Mouse (Mus musculus) heart, adult 9 months (tissue): ENCODE results near the gene Edaradd.

Source experiments
- DNase-seq, 2 experiments: peaks; one replicate each; pipeline ENCODE4 v3.0.0; 2022; ENCODE audit warnings: low spot score in 2 of 2

The Edaradd gene

DNA sequence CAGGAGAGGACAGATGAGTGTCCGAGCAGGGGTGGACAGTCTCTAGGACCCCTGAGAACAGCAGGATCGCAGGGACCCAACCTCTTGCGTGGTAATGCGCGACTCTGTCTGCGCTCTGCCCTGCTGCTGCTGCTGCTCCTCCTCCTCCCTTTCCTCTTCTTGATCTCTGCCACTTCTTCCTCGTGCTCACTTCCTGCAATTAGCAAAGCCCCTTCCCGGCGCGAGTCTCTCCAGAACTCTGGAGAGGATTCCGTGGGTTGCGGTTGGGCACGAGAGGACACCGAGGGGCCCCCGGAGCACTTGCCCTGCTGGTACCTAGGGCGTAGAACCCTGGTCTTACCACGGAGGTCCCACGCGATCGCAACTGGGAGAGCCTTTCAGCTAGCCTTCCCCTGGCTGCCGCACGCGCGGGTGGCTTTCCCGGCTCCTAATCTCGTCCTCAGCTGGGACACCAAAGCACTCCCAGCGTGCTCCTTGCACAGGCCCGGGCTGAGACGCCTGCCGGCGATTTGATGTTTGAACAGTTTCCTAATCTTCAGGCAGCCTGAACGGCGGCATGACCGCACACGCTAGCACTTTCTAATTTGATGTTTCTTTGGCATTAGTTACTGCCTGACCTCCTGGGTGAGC, at the start of gene Edaradd:
TSS of gene Edaradd (minus strand) at position 484 of the 630 bp plus-strand sequence.
- DNase-seq: peak; percentile 25 to 41

DNA sequence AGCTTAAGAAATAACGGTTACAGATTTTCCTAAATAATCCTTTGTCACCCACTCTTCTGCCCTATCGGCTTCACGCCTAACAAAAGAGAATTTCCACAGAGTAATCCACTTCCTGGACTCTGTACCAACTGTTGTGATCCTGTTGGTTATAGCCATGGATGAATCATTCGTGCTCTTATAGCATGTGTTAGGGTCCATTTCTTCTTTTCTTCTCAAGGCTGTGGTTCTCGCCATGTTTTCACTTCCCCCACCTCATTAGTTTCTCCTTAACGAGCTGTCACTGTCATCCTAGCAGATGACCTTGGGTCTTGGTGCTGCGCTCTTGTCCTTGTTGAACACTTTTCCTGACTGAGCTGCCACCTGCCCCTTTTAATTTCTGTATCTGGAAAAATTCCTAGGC, 49.5 kb upstream of the Edaradd start:
- no peak for DNase-seq

DNA sequence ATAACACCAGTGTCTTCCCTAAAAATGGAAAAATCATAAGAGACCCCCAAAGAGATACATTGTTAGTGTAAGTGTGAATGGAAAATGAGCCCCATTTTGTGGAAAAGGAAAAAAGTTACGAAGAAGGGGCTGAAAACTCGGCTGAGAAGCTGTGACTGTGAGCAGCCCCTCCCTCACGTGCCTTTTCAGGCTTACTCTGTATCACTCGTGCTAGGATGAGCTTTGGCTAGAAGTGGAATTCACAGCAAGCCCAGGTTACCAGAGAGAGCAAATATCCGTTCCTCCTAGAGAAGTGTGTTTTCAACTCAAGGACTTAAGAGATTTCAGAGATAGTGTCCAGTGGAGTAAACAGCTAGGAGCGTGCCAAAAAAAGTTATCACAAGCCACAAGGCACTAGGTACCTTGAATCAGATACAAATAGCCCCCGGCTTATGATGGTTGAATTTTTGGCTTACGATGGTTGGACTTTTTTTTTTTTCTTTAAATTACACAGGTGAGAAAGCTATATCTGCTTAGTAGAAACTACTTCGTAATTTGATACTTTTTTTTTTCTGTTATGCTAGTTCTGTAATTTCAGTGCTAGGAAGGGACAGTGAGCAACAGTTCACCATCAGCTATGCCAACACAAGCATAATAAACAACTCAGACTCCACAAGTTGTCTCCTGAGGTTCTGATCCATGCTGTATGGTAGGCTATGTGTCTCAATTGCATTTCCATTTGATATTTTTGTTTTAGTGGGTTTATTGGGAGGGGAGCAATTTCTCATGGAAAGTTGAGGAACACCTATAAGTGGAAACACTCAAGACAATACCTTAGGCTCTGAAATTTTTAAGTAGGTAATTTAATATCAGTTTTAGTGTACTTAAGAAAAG, 48.6 kb upstream of the Edaradd start:
- DNase-seq: no peak

DNA sequence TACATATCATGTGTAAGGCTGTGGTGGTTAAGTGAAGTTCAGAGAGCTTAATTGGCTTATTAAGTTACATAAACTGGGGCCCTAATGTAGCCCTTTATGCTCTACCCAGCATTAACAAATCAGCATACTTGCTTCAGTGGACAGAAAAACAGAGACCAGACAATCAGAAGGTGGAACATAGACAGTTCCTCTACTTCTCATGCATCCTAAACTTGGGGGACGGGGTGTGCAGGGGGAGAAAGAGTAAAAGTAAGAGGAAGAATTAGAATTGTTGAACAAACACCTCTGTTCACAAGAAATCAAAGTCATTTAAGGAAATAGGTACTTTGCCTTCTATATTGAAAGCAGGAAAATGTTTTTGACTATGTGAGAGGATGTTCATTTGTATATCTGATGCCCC, 47.7 kb upstream of the Edaradd start:
- DNase-seq: no peak

DNA sequence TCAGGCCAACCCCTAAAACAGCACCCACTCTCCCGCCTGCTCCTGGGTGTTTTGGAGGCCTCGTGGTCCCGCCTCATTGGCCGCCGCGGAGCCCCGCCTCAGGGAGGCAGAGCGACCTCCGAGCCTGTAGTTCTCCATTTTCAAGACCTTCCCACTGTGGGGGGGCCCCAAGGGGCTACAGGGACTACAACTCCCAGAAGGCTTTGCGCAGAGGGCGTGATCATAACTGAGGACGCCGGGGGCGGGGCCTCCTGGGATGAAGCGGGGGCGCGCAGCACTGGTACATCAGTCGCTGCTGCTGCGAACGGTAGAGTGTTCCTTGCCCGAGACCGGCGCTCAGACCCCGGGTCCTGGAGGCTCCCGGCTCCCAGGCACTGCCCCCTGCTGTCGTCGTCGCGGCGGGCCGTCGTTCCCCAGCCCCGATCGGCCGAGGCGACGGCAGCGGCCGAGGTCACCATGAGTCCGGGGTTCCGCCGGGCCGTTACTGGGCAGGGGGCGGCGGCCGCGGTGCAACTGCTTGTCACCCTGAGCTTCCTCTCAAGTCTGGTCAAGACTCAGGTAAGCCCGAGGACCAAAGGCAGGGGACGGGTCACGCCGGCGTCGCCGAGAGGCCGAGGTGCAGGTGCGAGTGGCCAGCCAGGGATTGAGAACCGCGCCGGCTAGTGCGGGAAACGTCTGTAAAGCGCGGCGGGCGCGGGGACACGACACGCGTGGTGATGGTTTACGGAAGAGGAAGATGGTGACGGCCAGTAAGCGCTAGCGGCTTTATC, 45.6 kb upstream of the Edaradd start, which contains the start of gene Ero1lb:
TSS of gene Ero1lb (plus strand) at position 254 of the 770 bp plus-strand sequence.
- peak; percentile 99 for DNase-seq

DNA sequence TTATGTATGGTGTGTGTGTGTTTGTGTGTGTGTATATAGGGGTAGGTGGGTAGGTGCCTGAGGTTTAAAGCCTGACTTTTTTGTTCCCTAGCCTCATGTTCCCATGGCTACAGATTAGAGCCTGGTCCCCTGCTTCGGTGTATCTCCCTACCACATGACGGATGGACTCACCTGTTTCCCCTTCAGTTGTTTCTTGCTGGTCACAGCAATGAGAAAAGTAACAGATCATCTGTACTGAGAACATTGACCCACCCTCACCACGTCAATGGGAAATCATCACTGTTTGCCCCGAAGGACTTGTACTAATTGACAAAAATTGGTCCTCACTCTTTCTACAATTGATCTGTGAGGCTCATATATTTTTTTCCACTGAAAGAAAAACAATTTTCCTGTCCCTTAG, 42.0 kb upstream of the Edaradd start:
- no peak for DNase-seq

DNA sequence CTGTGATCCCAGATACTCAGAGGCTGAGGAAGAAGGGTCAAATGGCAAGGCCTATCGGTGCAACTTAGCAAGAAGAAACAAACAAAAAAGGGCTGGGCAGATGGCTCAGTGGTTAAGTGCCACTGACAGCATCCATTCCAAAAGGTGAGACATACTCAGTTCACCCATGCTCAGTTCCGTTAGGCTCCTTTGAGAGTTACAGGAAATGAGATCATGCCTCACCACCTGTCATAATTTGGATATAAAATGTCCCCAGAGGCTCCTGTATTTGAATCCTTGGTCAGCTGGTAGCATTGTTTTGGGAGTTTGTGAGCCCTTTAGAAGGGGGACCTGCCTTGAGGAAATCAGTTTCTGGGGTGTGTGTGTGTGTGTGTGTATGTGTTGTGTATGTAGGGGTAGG, 41.5 kb upstream of the Edaradd start:
- DNase-seq: no peak

DNA sequence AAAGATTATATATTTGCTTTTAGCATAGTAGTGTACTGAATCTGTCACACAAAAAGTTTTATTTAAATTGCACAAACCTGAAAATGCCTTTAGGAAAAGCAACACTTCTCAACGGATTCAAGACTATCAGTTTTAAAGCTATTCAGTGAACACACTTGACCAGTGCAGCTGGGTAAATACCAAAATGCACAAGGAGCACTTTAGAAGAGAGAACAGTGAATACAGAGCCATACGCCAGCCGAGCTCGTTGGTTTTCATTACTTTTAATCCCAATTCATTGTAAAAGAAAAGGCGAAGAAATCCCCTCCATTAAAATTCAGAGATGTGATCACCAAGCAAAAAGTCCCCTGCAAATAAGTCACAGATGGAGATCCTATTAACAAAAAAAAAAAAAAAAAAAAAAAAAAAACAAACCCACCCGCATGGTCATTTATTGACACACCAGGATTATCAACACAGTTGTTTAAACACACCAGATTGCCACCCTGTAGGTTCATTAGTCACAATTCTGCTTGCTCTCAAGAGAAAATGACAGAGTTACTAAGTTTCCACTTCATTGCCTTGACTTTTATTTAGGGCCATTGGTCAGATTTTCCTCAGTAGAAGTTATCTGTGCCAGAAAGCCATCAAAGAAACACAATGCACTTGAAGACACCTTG, 39.4 kb upstream of the Edaradd start:
- no peak for DNase-seq

DNA sequence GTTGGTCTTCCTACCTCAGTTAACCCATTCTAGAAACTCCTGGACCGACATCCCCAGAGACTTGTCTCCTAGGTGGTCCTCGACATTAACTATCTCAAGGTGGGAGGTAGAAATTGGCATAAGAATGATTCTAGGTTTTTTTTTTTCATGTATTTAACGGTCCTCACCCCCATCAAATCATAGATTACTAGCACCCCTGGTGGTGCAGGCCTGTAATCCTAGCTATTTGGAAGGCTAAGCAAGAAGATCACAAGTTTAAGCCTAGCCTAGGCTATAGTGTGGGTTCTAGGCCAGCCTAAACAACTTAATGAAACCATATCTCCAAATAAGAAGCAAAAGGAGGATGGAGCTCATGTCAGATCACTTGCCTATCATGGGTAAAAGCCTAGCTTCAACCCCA, 38.8 kb upstream of the Edaradd start:
- DNase-seq: no peak

DNA sequence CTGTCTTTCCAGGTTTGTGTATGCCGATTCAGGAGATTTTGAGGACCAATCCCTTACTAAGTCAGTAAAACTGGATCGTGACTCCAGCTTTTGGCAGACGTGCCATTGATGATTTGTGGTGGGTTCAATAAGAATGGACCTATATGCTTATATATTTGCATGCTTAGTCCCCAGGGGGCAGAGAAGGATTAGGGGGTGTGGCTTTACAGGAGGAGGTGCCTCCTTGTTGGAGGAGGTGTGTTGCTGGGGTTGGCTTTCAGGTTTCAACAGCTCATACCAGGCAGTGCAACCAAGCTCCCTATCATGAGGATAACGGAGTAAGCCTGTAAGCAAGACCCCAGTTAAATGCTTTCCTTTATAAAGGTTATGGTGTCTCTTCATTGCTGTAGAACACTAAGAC, 34.0 kb upstream of the Edaradd start:
- no peak for DNase-seq

DNA sequence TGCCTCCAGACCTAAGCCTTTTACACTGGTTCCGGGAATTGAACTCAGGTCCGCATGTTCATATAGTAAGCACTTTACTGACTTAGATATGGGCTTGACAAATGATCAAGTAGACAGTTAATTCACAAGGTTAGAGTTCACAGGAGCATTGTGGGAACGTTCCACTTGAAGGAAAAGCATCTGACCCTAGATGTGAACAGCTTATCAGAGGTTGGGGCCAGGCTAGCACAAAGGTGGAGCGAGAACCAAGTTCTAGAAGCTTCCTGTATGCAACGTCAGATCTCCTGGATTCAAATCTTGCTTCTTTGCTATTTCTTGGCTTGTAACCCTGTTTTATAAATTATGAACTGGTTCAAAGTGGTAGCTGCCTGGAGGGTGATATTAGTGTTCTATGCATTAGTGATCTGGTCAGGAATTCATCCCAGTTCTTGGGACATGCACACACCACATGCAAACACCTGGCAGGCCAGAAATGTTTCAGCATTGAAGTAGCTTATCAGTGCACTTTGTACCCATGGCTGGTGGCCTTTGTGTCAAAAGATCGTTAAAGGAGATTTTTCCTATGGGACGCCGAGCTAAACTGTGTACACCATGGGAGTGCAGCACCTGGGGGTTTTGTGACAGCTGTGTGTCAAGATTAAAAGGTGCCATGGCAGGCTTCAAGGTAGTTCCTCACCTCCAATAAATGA, 23.8 kb upstream of the Edaradd start:
- DNase-seq: no peak

DNA sequence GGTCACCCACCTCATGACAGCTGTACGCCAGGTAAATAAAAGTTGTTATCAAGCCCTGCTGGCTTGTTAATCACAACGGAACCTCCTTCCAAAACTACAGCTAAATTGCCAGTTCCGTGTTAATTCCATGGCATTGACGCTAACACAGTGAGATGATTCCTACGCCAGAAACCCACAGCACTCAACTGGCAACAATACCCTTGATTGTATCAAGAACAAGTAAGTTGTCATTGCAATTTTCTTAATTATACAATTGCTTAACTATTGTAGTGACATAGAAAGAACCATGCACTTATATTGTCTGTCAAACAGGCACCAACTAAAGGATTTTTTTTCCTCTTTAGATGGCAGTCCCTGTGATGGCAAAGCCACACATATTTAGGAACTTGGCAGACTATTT, 23.0 kb upstream of the Edaradd start:
- DNase-seq: no peak

DNA sequence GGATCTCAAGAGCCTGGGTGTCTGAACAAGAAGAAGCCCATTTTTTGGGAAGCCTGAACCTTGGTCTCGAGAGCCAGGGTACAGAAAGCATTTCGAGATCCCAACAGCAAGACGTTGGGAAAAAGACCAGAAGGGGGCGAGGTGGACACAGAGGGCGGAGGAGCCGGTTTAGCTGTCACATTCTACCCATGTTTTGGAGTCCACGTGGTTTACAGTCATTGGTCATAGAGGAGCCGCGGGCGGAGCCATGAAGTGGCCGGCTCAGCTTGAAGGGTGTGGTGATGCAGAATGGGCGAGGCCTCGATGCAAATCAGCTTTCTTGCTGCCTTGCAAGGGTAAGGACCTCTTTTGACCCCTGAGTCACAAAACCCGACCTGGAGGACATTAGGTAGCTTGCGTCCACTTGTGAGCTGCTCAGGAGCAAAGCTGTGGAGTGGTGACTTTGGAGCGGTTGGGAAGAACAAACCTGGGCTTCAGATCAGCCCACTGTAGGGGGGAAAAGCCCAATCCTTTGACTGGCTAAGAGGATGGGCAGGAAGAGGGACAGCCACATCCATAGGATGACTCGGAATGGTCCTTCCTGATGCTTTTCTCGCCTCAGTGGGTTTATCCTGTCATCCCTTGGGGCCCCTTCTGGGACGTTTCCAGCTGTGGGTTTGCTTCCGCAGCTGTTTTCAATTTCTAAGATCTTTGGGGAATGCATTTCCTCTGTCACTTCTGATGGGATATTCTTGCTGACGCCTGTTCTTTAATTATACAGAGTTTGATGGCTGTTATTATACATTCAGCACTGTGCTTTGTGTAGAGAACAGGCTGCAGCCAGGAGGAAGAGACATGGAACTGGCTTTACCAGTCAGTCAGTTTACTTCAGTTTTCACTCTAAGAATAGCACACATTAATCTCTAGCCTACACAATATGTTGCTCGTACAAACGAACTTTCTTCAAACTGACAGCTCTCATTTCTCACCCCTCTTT, 22.1 kb upstream of the Edaradd start:
- DNase-seq: peak; percentile 23 to 47

DNA sequence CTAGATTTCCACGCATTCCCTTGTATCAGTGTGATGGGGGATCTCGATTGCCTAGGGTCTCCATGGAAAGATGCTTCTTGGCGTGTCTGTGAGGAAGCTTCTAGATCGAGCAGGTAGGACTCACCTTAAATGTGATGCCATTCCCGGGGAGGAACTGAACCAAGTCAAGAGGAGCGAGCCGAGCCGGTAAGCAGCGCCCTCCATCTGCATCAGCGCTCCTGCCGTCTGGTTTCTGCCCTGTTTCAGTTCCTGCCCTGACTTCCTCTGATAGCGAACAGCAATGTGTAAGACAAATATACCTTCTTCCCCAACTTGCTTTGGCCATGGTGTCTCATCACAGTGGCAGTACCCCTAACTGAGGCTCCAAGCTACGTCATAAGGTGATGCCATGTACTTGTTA, 19.9 kb upstream of the Edaradd start:
- no peak for DNase-seq

DNA sequence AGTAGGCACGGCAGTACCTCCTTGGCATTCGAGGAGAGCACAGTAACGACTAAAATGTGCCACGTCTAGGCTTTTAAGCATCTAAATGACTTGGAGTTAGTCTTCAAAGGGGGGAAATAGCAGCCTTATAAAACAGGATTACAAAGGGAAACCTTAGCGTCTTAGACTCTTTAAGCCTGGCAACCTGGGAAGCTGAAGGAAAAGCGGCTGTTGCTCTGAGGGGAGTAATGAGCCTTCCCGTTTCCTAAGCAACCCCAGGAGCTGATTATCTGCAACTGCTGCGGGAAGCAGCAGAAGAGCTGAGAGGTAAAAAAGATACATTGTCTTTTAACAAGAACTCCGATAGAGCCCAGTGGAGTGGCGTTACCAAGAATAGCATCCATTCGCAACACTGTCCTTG, 19.5 kb upstream of the Edaradd start:
- DNase-seq: no peak

DNA sequence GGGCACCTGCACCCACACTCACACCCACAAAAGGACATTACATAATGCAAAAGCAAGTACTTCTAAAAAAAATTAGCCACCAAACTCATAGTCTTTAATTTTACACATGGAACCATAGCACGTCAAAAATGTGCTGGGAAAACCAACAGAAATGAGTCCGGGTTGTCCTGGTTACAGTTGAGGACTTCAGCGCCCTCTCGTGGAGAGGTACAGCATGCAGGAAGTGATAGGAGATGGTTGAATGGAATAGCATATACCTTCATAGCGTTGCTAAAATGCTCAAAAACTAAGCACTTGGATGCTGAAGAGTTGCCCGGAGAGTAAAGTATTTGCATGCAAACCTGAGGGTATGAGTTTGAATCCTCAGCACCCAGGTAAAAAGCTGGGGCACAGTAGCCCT, 17.7 kb upstream of the Edaradd start:
- no peak for DNase-seq

DNA sequence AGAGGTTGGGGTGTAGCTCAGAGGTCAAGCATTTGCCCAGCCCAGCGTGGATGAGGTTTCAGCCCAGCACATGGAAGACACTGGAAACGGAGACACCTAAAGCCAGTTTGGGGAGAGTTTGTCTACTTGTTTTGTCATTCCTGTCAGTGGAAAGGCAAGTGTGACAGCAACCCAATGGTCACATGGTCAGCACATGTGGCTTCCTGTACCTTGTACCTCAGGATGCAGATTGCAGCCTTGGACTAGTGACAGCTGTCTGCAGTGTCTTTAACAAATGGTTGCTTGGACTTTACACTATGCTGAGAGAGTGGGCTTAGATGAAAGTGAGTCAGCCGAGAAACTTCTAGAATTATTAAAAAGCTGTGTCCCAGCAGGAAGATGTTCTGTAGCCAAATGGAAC, 14.4 kb upstream of the Edaradd start:
- no peak for DNase-seq

DNA sequence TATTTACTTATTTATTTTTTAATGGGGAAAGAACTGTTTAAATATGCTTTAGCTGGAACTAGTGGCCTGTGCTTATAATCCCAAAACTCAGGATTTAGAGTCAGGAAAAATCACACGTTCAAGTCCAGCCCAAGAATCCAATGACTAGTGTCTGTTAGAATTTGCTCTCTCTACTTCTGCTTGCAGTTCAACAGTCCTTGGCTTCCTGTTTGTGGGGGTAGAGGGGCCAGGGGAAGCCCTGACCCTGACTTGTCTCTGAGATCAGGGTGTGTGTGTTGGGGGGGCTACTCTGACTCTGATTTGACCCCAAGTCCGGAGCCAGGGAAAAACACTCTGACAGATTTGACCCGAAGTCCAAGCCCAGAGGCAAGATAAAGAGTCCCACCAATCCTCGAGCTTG, 5.4 kb upstream of the Edaradd start:
- no peak for DNase-seq

DNA sequence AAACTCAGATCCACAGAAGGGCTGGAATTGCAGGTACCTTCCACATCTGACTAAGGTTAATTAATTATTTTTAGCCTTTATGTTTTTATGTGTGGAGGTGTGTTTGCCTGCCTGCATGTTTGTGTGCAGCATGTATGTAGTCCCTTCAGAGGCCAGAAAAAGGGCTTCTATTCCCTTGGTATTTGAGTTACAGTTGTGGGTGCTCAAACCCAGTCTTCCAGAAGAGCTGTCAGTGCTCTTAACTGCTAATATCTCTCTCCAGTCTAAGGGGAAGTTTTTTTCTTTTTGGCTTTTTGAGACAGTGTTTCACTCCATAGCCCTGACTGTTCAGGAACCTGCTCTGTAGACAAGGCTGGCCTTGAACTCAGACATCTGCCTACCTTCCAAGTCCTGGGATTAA, 2.1 kb upstream of the Edaradd start:
- DNase-seq: no peak

DNA sequence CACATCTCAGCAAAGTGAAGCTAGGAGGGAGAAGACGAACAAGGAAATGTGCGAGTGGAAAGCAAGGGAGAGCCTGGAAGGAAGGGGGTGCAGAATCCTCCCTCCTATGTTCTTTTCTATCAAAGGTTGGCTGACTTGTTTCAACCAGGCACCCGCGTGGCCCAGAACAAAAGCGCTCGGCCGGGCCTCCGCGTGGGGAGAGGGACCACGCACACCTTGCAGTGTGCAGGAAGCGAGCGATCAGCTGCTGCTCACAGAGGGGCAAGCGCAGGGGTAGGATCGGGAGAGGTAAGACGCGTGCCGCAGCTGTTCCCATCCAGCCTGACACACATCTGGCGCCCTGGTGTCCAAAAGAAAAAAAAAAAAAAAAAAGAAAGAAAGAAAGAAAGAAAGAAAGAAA, 867 bp downstream of the Edaradd start:
- DNase-seq: no peak
